Mouse (Mus musculus): ENCODE results near the gene Mllt3. TPM values are rescaled to one million over a fixed set of nuclear protein-coding genes. Genes with fewer than 3 reads are reported as not detected.

Gene Mllt3
- total RNA-seq, 2 experiments from 2014 or later = 148 to 154 TPM

DNA sequence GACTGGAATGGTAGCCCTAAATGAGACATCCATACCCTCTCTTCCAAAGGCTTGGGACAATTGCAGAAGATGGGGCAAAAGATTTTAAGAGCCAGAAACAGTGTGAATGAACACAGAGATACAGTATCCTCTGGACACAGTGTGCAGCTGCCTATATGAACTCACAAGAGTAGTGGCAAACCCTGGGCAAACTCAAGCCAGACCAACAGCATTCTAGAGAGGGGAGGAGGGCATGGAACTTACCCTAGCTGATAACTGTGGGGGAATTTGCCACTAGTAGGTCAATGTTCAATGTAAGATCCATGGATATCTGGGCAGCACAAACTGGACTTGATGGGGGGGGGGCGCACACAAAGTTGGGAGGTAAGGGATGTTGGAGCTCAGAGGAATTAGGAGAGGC, 151.2 kb downstream of the Mllt3 start:
- DNase-seq (ENCODE audit: low spot score) = no peak

DNA sequence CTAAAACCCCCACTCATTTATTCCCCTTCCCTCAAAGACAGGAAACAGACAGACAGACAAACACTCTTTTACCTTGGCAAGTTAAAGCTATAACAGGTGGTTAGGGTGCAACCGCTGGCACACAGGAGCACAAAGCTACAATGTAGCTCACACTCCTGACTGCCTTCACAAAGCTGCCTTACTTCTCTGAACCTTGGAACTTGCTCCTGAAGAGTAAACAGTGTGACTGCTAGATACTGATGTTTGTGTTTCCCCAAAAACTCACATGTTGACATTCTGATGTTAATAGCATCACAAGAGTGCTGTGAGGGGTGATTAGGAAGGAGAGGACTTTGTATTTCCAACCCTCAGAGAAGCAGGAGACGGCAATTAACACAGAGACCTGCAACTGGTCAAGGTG, 151.6 kb downstream of the Mllt3 start:
- no peak for DNase-seq (ENCODE audit: low spot score)

DNA sequence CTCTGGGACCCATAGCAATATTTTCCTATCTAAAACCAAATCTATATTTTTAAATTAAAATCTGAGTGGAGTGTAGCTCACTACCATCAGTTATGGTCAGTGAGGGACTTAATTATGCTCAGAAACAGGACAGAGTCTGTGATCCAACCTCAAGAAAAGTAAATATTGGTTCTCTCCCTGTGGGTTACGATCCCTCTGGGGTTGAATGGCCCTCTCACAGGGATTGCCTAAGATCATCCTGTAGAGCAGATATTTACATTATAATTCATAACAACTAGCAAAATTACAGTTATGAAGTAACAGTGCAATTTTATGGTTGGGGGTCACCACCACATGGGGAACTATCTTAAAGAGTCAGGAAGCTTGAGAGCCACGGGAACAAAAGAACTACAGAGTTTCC, 152.9 kb downstream of the Mllt3 start:
- no peak for DNase-seq (ENCODE audit: low spot score)

DNA sequence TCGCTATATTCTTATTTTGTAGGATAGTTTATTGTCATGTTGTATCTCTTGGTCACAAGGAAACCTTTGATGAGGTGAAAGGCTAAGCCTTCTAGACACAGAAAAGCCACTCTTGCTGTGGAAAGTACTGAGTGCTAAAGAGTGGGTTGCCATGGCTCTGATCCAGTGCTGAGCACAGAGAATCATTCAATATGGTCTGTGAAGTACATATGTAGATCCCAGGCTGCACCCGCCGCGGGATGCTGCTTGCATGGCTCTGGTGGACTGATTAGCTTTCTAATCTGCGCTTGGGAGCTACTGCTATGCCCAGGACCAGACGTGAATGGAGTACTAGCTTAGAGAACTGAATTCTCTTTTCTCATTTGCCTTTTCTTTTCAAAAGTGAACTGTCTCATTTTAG, 154.5 kb downstream of the Mllt3 start:
- DNase-seq (ENCODE audit: low spot score) = no peak

DNA sequence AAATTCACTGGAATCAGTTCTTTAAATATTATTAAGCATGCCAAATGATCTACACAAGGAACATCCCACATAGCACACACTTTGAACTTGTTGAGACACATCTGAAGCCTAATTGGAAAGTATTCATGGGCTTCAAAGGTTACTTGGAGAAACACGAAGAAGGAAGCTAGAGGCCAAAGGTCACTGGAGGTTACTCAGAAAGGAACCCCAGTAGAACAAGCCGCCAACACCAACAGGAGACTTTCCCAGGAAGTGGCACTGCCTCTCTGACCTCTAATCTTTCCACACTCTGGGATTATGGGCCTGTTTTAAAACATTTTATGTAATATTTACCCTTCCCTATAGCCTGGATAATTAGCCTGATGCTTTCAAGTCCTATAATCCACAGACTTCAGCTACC, 162.6 kb downstream of the Mllt3 start:
- DNase-seq (ENCODE audit: low spot score) = no peak

DNA sequence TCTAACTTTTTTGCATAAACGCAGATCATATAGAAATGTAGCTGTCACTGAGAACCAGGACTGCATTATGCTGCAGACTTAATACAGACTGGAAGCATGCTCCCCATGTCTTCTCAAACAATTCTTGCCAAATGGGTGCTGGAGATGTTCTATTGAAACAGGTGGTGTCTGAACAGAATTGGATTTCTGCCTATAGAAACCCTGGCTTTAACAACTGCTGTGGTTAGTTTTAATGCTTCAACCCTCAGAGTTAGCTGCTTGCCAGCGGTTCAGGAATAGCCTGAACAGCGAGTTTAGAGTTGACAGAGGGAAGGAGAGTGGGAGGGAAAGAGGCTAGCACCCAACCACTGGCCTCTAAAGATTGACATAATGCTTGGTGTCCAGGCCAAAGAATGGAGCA, 166.6 kb downstream of the Mllt3 start:
- DNase-seq (ENCODE audit: low spot score) = no peak

DNA sequence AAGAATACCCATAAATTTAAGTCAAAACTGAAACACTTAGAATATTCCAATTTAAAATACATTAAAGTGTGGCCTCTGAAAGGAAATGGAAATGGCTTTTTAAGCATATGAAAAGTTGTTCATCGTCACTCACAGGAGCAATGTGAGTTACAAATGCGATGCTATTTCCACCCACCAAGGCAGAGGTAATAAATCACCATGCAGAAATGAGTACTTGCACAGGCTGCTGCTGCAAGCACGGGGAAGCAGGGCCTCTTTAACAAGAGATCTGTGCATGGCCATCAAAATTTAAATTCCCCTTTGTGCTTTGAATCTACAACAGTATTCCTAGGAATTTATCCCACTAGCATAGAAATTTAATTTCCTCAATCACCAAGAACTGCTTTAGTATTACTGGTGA, 167.3 kb downstream of the Mllt3 start:
- no peak for DNase-seq (ENCODE audit: low spot score)

DNA sequence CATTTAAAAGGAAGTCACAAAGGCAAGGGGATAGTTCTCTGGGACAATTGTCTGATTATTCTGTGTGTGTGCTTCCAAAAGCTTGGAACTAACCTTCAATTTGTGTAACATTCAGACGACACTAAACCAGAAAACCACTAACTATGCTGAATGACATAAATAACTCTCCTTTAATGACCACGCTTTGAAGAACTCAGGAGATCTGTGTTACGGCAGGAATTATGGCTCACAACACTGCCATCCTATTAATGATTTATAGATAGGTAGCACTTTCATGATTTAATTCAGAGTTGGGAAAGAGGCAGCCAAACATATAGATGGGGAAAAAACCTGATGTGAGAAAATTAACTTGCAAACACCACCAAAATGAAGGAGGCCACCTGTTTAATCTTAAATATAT, 168.1 kb downstream of the Mllt3 start:
- DNase-seq (ENCODE audit: low spot score) = no peak

DNA sequence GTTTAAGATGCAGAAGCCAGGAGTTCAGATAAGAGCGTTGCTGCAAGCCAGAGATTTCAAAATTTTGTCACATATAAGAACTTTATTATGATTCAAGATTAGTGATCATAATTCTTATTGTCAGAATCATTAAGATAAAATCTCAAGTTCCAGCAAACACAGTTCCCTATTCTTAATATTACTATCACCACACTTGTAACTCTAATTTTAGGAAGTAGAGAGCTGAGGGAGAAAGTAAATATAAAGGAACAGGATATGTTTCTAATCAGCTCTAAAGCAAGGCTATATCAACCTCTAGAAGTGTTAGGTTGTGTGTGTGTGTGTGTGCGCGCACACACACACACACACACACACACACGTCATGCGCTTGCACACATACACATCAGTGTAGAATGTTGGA, 170.0 kb downstream of the Mllt3 start:
- DNase-seq (ENCODE audit: low spot score) = no peak

DNA sequence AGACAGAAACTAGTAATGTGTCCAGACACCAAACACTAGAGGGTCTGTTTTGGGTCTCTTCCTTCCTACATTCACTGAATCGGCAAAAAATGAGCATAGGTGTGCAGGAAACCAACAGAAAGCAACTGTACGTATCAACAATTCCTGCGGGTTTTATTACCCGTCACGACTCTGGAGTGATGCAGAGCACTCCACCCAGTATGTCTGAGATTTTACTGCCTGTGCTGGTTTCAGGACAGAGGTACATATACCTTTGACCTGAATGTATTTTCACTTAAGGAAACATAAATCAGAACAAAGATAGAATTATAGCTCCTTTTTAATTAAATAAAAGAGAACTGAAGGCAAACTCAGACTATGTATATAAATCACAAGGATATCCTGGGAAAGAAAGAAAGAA, 172.4 kb downstream of the Mllt3 start:
- DNase-seq (ENCODE audit: low spot score) = no peak

DNA sequence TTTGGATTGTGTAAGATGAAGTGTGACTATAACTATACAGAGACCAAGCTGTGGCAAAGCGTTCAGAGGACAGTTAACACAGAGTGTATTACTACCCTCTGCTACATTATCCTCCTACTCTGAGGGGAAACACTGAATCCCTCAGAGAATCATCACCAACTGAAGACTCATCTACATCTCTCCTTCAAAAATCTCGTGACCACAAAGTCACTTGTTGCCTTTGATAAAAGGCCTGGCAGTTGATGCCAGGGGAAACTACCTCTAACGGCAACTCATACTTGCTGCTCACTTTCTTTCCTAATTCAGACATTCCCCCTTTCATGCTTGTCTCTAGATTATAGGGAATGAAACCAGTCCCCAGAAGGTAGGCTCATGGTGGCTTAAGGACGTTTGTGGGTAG, 174.0 kb downstream of the Mllt3 start:
- DNase-seq (ENCODE audit: low spot score) = no peak

DNA sequence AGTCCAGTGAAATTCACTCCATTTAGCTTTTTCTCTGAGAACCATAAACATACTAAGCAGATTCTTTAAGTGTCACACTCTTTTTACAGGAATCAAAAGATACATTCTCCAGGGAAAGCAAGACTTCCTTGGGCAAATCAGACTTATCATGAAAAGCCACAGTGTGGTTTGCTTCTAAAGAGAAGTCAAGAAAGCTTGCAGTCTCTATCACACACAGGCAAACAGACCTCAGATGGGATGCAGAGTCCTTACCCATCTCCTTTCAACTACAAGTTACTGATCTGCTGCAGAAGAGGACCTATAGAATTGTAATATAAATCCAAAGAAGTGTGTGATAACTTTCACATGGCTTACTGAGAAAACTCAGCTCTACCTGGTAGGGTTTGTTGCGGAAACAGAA, 175.2 kb downstream of the Mllt3 start:
- DNase-seq (ENCODE audit: low spot score) = no peak

DNA sequence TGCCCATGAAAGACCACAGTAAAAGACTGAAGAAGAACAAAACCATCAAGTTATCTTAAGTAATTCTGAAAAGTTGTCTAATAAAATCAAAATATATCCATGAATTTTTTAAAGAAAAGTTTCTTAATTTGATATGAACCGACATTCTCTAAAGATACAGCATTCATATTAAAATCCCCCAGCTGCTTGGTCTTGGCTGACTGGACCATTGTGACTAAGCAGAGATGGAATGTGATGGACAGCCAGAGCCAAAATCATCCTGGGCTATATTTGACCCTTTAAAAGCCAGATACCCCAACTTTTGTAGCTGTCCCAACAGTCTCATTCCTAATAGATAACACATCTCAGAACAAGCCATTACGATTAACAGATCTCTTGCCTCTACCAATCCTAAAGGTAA, 180.7 kb downstream of the Mllt3 start:
- peak; percentile 4 for DNase-seq (ENCODE audit: low spot score)

DNA sequence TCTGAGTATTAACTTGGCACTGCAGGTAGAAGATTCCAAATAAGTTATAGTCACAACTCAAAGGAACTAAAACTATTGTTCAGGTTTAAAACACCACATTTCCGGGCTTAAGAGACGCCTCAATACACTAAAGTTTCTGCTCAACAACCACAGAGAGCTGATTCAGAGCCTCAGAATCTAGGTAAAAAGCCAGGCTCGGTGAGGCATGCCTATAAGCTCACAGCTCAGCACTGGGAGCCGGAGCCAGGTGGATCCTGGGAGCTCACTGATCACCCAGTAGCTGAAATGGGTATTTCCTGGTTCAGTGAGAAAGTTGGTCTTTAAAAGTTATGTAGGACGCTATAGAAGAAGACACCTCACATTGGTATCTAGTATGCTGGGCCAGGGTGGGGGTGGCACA, 183.1 kb downstream of the Mllt3 start:
- DNase-seq (ENCODE audit: low spot score) = no peak

DNA sequence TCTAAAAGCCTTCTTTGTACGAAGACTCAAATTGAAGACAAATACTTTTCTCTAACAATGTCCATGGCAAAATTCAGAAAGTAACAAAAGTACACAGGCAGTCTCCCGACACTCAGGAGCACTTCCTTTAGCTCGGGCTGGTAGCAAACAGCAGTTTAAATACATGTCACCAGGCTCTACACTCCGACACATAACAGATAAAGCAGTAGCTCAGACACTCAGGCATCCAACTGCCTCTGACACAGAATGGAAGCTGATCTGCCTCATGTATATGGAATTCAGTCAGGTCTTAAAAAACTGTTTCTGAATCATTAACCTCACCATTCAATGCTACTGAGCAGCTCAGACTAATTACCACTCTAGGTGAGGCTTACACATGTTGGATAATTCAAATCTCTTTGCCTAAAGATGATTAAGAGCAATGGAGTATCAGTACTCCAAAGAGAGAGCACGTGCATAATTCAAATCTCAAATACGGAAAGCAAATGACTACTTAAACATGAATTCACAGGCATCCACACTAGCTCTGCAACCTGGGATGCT, 188.4 kb downstream of the Mllt3 start:
- no peak for DNase-seq (ENCODE audit: low spot score)

DNA sequence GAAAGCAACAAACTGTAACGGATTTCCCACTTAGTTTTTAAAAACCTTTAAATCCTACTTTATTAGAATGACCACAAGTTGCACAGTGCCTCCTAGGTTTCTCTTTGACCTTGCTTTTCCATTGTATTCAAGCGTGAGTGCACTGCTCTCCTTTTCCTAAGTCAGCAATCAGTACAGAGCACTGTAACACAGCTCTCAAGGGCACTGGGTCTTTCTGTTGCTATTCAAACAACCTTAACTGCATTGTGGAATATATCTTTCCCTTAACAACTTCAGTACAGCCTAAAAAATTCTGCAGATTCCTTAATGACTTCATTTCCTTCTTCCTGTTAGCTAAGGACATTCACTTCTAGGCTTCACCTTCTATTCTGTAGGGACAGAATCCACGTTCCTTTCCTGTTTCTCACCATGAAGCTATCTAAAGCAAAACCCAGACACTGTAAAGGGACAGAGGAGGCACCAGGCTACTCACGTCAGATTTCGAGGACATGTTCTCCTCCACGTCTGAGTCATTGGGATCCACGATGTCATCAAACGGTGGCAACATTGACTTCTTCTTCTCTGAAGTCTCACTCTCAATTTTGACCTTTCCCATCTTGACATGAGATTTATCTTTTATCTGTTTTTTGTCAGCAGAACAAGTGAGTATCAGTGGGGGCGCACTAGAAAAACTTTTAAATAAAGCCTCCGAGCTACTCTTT, 192.8 kb downstream of the Mllt3 start:
- DNase-seq (ENCODE audit: low spot score) = no peak

DNA sequence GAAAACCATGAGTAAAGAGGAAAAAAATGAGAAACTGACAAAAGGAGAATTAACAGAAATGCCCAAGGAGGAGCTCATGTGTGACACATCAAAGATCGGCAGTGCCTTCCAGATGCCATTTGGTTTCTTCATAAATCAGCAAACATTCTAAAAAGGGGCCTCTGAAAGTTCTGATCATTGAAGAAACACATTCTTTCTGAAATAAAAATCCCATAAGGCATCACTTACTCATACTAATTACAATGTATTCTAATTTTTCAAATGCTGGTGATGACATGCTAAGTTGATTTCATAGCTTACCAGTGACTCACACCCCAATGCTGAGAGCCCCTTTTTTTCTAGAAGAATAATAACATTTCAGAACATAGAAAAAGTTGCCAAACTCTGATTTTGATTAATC, 194.4 kb downstream of the Mllt3 start:
- DNase-seq (ENCODE audit: low spot score) = no peak

DNA sequence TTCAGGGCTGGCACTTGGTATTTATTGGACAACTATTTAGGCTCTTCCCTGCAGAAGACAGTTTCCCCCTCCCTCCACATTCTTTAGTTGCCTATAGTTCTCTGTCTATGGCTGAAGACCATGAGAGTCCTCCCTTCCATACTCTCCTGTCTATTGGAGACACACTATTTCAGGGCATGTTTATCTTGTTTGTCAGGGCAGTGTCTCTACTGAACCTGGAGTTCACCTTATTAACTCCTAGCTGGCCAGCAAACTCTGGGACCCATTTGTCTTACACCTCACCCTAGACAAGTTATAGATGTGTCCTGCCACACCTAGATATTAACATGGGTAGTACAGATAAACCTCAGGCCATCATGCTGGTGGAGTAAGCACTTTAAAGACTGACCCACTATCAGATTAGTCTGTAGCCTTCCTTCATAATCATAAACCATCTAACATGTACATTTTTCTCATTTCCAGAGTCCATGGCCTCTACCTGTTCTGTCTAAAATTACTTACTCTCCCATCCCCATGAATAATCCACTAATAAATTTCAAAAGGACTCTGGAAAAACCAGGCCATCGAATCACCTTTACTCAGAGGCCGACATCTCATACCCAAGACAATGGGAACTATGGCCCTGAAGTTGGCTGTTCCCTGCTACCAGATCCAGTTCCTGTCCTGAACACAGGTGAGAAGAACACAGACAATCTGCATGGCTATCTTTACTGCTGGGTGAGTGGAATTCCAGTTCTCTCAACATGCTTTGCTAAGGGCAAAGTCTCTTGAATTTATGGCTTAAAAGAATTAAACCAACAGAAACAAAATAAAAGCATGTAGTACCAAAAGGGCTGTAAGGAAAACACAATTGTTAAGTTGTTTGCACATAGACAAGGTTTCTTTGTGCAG, 195.4 kb downstream of the Mllt3 start:
- DNase-seq (ENCODE audit: low spot score) = no peak

DNA sequence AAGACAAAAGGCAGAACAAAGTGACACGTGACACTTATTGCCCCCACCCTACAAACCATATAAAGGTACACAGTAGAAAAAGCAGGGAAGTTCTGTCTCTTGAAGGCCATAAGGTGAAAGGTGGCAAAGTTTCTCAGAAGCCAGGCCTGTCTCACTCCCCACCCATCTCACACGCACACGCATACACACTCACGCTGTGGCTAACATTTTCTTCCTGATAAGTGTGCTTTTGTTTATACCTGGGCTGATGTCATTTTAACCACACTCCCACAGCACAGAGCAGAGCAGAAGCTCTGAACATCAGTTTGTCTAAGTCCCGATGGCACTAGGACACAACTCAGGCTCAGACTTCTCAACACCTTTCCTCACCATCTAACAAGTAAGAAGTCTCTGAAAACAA, 196.9 kb downstream of the Mllt3 start:
- no peak for DNase-seq (ENCODE audit: low spot score)

DNA sequence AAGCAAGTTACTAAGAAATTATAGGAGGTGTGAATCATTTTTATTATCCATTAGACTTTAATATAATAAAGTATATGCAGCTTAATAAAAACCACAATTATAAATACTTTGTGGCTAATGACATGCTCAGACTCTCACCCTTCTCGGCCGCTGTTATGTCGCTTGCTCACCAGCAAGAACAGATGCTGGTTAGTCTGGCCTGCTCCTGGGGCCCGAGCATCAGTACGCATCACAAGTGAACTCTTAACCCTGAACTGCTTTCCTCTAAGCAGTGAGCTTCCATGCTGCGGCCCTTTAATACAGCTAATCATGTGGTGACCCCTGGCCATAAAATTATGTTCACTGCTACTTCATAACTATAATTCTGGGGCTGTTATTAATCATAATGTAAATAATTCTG, 198.0 kb downstream of the Mllt3 start:
- DNase-seq (ENCODE audit: low spot score) = no peak

DNA sequence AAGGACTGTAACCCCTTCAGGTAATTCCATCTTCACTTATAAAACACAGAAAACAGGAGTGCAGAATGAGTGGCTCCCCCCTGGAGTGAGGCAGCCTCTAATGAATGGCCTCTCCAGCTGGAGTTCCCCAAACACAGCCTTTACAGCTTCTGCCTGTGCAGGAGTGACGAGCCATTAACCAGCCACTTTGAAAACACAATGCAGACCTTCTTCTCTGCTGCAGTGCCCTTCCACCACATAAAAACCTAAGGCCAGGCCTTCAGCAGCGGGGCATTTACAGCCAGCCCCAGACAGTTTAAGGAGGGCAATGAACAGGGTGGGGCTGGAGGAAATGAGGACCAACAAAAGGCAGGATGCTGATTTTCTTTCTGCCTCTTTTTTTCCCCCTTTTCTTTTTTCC, 198.9 kb downstream of the Mllt3 start:
- no peak for DNase-seq (ENCODE audit: low spot score)

DNA sequence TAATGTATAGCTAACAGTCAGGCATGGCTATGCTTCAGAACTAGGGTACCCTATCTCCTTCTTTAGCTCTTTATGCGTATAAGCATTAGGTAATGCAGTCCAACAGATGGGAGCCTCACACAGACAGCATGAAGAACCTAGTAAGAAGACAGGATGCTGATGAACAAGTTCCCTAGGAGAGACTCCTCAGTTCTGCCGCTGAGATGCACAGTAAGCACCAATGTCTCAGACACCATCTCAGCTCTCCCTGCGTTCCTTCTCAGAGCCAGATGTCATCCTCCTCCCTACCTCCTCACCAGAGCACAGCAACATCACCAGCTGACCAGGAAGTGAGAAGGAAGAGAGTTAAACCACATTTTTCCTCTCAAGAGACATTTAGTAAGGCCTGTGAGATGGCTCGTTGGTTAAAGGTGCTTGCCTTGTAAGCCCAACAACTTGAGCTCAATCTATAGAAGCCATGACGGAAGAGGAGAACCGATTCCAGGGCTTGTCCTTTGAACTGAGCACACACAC, 202.3 kb downstream of the Mllt3 start:
- no peak for DNase-seq (ENCODE audit: low spot score)
